Mouse (Mus musculus): ENCODE measurements around the gene Hist1h1e. TPM values are rescaled to one million over a fixed set of nuclear protein-coding genes. Genes with fewer than 3 reads are reported as not detected.
"Not testable (repeated sequence)": the region's sequence is repeated elsewhere in the genome, so short reads cannot be mapped to it uniquely, and the experiment has no call there.

The Hist1h1e gene
- 22.6 and 25.7 TPM in 2 replicates for polyA plus RNA-seq (2014; fragmentation: Nextera tagmentation; extraction: Ambion mirVana)

- DNase-seq (peak; percentile 96), ATAC-seq (ENCODE audit: insufficient read depth) (peak; percentile 91)
- H3K4me1 ChIP-seq (ENCODE audit: insufficient read depth); H3K36me3 ChIP-seq (ENCODE audit: insufficient read depth); H3K9me3 ChIP-seq (ENCODE audit: low read depth, low read length); H3K27me3 ChIP-seq (ENCODE audit: insufficient read depth, low read length): not testable (repeated sequence)
- Histone ChIP-seq H3K27ac (ENCODE audit: low read depth) (peak within 1 kb of the TSS; percentile 98), H3K9ac (peak within 1 kb of the TSS; percentile 88), H3K4me3 (ENCODE audit: low read depth, low read length) (peak within 1 kb of the TSS; percentile 55), H3K4me2 (peak within 1 kb of the TSS; percentile 69)
- 0% methylated on average over 53 of the region's 53 CpGs for WGBS
Observed at GRCm38 (mm10) chr13:23622175-23622671, at the start of gene Hist1h1e. Hist1h1e (minus strand) TSS chr13:23622558.

DNA sequence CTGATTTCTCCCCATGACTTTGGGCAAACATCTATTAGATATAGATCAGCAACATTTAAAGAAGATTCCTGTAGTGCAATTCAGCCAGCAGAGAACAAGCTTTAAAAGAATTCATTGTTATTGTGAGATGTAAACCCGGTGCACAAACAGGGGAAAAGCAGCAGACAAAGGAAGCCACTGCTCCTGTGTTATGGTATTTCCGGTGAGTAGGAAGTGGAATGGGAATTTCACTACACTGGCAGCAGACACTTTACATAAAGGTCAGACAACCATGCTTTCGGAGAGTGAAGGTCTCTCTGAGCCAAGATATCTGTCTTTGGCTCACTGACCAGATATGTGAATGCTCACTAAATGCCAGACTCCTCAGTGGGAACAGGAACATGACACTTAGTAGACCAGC is 40.2 kb upstream of the Hist1h1e start:
- H3K9me3 ChIP-seq (ENCODE audit: low read depth, low read length), result no peaks in the 10 kb centered on the region
- no peak for TF ChIP-seq CTCF (IDR thresholded peaks at IDR 0.05; ENCODE audit: low read depth)
- no peaks in the 10 kb centered on the region for H3K27me3 ChIP-seq (ENCODE audit: insufficient read depth, low read length)
- H3K4me2 ChIP-seq, result no peak overlapping the region
- 51% methylated on average over 3 of the region's 3 CpGs for WGBS
- DNase-seq, result peak; percentile 9
- no peak overlapping the region for H3K27ac ChIP-seq (ENCODE audit: low read depth)
- H3K36me3 ChIP-seq (ENCODE audit: insufficient read depth), result no peaks in the 10 kb centered on the region
- ATAC-seq (ENCODE audit: insufficient read depth), result no peak
- no peak overlapping the region for H3K4me3 ChIP-seq (ENCODE audit: low read depth, low read length)
- H3K9ac ChIP-seq, result no peak overlapping the region
- H3K4me1 ChIP-seq (ENCODE audit: insufficient read depth), result no peaks in the 10 kb centered on the region

GRCm38 (mm10) chr13:23659636-23660366 is 37.4 kb upstream of the Hist1h1e start:
- DNase-seq, result no peak
- no peak overlapping the region for H3K4me3 ChIP-seq (ENCODE audit: low read depth, low read length)
- 62% methylated on average over 6 of the region's 6 CpGs for WGBS

GRCm38 (mm10) chr13:23630653-23631052 is 8.3 kb upstream of the Hist1h1e start:
- Histone ChIP-seq H3K9me3 (ENCODE audit: low read depth, low read length) (no peaks in the 10 kb centered on the region), H3K27ac (ENCODE audit: low read depth) (no peak overlapping the region), H3K36me3 (ENCODE audit: insufficient read depth) (no peaks in the 10 kb centered on the region), H3K4me1 (ENCODE audit: insufficient read depth) (no peaks in the 10 kb centered on the region), H3K4me2 (no peak overlapping the region), H3K27me3 (ENCODE audit: insufficient read depth, low read length) (no peaks in the 10 kb centered on the region), H3K9ac (no peak overlapping the region), H3K4me3 (ENCODE audit: low read depth, low read length) (no peak overlapping the region)
- 29% methylated on average over 1 of the region's 1 CpGs for WGBS
- peak; percentile 58 for TF ChIP-seq CTCF (IDR thresholded peaks at IDR 0.05; ENCODE audit: low read depth)
- DNase-seq (peak; percentile 52), ATAC-seq (ENCODE audit: insufficient read depth) (peak; percentile 70)

More at GRCm38 (mm10) chr13:23659636-23660366, 37.4 kb upstream of the Hist1h1e start:
- no peaks in the 10 kb centered on the region for H3K9me3 ChIP-seq (ENCODE audit: low read depth, low read length)
- H3K27ac ChIP-seq (ENCODE audit: low read depth), result no peak overlapping the region
- TF ChIP-seq CTCF (IDR thresholded peaks at IDR 0.05; ENCODE audit: low read depth), result no peak
- H3K9ac ChIP-seq, result no peak overlapping the region
- no peaks in the 10 kb centered on the region for H3K36me3 ChIP-seq (ENCODE audit: insufficient read depth)
- ATAC-seq (ENCODE audit: insufficient read depth), result no peak
- H3K27me3 ChIP-seq (ENCODE audit: insufficient read depth, low read length), result no peaks in the 10 kb centered on the region
- no peaks in the 10 kb centered on the region for H3K4me1 ChIP-seq (ENCODE audit: insufficient read depth)
- H3K4me2 ChIP-seq, result no peak overlapping the region

- WGBS, result 23% methylated on average over 7 of the region's 7 CpGs
- H3K27ac ChIP-seq (ENCODE audit: low read depth), result peak overlapping the region; percentile 98
- ATAC-seq (ENCODE audit: insufficient read depth) (no peak), DNase-seq (peak; percentile 67)
- peaks cover 4% of the 10 kb centered on the region; the same call in 1 of the 2 replicates for H3K4me1 ChIP-seq (ENCODE audit: insufficient read depth)
- H3K36me3 ChIP-seq (ENCODE audit: insufficient read depth), result no peaks in the 10 kb centered on the region
- peak overlapping the region; percentile 69 for H3K4me2 ChIP-seq
- TF ChIP-seq CTCF (IDR thresholded peaks at IDR 0.05; ENCODE audit: low read depth), result no peak
- no peaks in the 10 kb centered on the region for H3K9me3 ChIP-seq (ENCODE audit: low read depth, low read length)
- peak overlapping the region; percentile 88 for H3K9ac ChIP-seq
- H3K4me3 ChIP-seq (ENCODE audit: low read depth, low read length), result peak overlapping the region; percentile 55
- H3K27me3 ChIP-seq (ENCODE audit: insufficient read depth, low read length), result no peaks in the 10 kb centered on the region
Observed at GRCm38 (mm10) chr13:23622861-23623450, 598 bp upstream of the Hist1h1e start.

DNA sequence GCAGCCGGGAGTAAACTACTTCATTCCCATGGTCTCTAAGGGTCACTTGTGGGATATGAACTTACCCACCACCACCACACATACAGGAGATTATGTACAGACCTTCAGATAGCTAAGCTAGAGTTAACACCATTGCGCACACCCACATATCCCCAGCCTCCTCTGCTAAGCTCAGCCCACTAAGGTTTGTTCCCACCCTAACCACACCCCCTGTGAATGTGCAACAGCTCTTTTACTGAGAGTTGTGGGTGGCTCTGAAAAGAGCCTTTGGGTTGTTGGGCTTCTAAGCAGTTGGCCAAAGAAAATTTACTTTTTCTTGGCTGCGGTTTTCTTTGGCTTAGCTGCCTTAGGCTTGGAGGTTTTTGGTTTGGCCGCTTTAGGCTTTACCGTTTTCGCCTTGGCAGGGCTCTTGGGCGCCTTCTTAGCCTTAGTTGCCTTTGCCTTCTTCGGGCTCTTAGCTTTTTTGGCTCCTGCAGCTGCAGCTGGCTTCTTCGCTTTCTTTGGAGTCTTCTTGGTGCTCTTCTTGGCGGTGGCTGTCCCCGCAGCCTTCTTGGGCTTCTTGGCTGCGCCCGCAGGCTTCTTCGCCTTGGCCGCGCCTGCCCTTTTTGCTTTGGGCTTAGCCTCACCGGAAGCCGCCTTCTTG is 705 bp downstream of the Hist1h1e start:
- Histone ChIP-seq H3K27me3 (ENCODE audit: insufficient read depth, low read length) (no peaks in the 10 kb centered on the region), H3K27ac (ENCODE audit: low read depth) (peak overlapping the region; percentile 98), H3K4me2 (peak overlapping the region; percentile 69), H3K9me3 (ENCODE audit: low read depth, low read length) (no peaks in the 10 kb centered on the region), H3K36me3 (ENCODE audit: insufficient read depth) (no peaks in the 10 kb centered on the region), H3K4me1 (ENCODE audit: insufficient read depth) (peaks cover 4% of the 10 kb centered on the region; the same call in 1 of the 2 replicates), H3K9ac (peak overlapping the region; percentile 88), H3K4me3 (ENCODE audit: low read depth, low read length) (peak overlapping the region; percentile 55)
- TF ChIP-seq CTCF (IDR thresholded peaks at IDR 0.05; ENCODE audit: low read depth), result no peak
- under 1% methylated on average over 18 of the region's 18 CpGs for WGBS
- DNase-seq, result peak; percentile 86
- ATAC-seq (ENCODE audit: insufficient read depth), result peak; percentile 88

Measured in lung, embryonic 14.5 days (tissue).